Mouse (Mus musculus) brain, embryonic 14.5 days (tissue): ENCODE measurements around the gene Grip1.

Experiments used
- CTCF ChIP-seq: fragments of 200-500 bp; IDR thresholded peaks from 2 replicates; pipeline ENCODE4 v1.5.1; 2012; ENCODE audit warnings: inconsistent platforms, mild to moderate bottlenecking, moderate library complexity, borderline replicate concordance; ENCODE audit not compliant: insufficient read depth, insufficient read length; ENCODE audit errors: extremely low read depth
- POLR2A ChIP-seq: fragments of 200-500 bp; IDR thresholded peaks from 2 replicates; pipeline ENCODE4 v1.6.1; 2012; ENCODE audit warnings: mild to moderate bottlenecking, inconsistent platforms, borderline replicate concordance; ENCODE audit not compliant: poor library complexity, insufficient read depth, insufficient read length, severe bottlenecking; ENCODE audit errors: extremely low read depth

DNA sequence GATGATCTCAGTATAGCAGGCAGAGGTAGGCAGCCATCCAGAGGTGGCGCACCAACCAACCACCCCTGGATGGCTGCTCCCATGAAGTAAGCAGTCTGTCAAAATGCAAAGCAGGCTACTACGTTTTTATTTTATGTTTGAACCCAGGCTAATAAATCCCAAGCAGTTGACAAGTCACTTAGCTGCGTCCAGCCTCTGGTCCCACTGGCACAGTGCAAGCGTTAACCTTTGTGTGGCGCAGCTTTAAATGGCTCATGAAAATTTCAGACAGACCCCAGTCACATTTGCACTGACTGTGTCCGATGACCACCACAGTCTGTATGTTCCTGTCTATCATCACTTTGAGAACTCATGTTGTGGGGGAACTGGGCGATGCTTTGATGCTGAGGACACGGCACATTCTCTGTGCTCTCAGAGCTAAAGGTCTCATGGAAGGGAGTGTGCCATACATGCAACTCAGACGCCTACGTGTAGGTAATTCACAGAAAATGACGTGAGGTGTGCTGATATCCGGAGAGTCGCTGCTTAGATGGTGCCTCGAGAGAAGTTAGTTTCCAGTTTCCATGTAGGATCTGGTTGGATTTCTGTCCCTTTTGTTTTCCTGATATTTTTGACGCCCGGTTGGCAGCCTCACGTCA, 29.6 kb downstream of the Grip1 start:
- TF ChIP-seq CTCF (no peak), POLR2A (no peak)
